Mouse (Mus musculus) left cerebral cortex, adult 9 months (tissue): ENCODE data around the gene Oxct2b.
"Not testable (repeated sequence)": the region's sequence is repeated elsewhere in the genome, so short reads cannot be mapped to it uniquely, and the experiment has no call there.

ENCODE experiments used
- DNase-seq, 2 experiments: peaks; one replicate each; pipeline ENCODE4 v3.0.0; 2022; ENCODE audit warnings: low spot score in 2 of 2

The Oxct2b gene

GRCm38 (mm10) chr4:123112216-123112764 lies 3.8 kb upstream of the Oxct2b start:
- no peak for DNase-seq

DNA sequence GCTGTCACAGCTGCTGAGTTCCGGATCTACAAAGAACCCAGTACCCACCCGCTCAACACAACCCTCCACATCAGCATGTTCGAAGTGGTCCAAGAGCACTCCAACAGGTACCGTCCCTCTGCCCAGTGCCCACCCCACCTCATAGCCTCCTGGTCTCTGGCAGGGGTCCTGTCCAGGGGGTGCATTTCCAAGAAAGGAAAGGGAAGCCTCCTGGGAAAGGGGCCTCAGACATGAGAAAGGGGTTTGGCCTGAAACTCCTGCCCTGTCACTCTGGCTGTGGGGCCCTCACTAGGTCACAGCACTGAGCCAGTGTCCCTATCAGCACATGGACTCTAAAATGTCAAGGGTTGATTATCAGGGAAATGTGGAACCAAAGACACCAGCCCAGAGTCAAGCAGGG lies 1.4 kb upstream of the Oxct2b start:
- not testable (repeated sequence) for DNase-seq

- DNase-seq: peak in 1 of 2 experiments; percentile 13
These were observed 574 bp downstream of the Oxct2b start for GRCm38 (mm10) chr4:123116640-123117039.

- DNase-seq: no peak
These were observed 5.2 kb downstream of the Oxct2b start for GRCm38 (mm10) chr4:123121286-123121685.

- no peak for DNase-seq
These were observed 10.6 kb downstream of the Oxct2b start for GRCm38 (mm10) chr4:123126626-123127025.

- DNase-seq: no peak
These were observed 11.0 kb downstream of the Oxct2b start for GRCm38 (mm10) chr4:123127051-123127450.

- DNase-seq: no peak
These were observed 21.5 kb downstream of the Oxct2b start for GRCm38 (mm10) chr4:123137551-123137950.

- peak in 1 of 2 experiments; percentile 59 for DNase-seq
These were observed 23.6 kb downstream of the Oxct2b start, which contains the start of gene Ppie for GRCm38 (mm10) chr4:123139513-123140154. Gene Ppie (minus strand): TSS chr4:123139951.

DNA sequence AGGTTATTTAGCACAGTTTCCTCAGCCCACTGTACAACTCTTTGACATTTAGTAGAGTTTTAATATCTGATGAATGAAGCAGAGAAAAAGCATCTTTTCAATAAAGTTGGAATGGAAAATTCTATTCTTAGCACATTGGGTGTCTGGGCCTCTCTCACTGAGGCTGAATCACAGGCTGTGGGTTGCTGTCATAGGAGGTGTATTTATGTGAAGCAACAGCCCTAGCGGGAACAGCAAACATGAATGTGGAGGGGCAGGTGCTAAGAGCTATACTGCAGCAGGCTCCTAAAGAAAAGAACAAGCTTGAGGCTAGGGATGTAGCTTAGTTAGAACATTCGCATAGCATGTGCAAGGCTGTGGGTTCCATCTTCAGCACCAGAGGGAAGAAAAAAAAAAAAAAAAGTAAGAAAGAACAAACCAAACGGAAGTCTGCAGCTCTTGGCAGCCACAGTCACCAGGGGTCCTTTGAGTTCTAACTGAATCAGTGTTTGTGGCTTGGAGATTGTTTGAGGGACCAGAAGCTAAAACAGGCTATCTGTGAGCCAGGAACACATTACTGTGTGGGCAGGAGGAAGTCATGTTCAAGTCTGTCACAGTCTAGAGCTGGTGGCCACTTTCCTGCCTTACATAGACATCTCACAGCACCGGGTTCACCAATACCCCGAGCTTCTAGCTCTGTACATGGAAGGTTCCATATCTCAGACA lies 31.5 kb downstream of the Oxct2b start:
- peak; percentile 55 to 72 for DNase-seq

DNA sequence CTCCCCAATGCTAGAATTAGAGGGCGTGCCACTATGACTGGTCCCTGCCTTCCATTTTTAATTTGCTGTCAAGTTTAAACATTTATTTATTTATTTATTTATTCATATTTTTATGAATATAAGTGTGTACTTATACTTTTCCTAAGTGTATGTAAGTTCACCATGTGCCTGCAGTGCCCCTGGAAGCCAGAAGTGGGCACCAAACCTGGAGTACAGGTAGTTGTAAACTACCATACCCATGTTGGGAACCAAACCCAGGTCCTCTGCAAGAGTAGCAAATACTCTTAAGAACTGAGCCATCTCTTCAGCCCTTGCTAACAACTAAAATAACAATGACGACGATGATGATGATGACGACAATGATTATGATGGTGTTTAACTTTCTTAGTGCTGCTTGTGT lies 35.9 kb downstream of the Oxct2b start:
- DNase-seq: no peak

- DNase-seq: peak; percentile 58 to 83
These were observed 36.9 kb downstream of the Oxct2b start for GRCm38 (mm10) chr4:123152976-123153375.

GRCm38 (mm10) chr4:123155004-123155403 lies 38.9 kb downstream of the Oxct2b start:
- peak in 1 of 2 experiments; percentile 55 for DNase-seq

- no peak for DNase-seq
These were observed 39.4 kb downstream of the Oxct2b start for GRCm38 (mm10) chr4:123155427-123155826.

DNA sequence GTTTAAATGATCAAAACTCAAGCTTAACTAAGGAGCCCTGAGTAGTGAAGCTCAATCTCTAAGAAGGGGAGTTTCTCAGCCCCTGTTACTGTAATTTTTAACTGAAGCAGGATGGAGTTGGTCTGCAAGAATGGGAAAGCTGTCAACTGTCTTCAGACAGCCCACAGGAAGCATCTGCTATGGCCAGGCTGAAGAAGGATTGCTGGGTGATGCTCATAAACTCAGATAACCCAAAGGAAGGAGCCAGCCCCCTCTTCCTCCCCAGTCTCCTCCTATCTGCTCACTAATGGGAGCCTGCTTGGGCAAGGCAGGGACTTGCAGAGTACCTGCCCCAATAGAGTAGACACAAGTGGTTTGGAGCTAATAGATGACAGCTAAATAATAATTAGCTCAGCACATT lies 39.8 kb downstream of the Oxct2b start:
- DNase-seq: no peak

DNA sequence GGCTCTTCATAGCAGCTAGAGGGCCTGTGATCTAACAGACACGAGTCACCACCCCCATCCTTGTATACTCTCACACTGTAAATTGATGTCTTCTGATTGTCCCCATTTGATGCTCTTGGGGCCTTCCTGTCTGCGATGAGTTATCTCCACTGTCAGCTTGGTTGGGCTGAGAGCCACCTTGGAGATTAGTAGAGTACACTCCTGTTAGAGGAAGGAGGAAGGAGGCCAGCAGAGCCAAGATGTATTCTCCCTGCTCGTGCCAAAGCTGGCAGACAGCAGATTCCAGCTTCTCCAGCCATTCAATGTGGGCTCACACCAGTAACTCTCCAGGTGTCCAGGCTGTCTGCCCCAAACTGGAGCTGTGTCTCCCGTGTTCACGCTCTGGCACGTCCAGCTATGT lies 44.5 kb downstream of the Oxct2b start:
- DNase-seq: no peak

GRCm38 (mm10) chr4:123161251-123161650 lies 45.2 kb downstream of the Oxct2b start:
- not testable (repeated sequence) for DNase-seq

DNA sequence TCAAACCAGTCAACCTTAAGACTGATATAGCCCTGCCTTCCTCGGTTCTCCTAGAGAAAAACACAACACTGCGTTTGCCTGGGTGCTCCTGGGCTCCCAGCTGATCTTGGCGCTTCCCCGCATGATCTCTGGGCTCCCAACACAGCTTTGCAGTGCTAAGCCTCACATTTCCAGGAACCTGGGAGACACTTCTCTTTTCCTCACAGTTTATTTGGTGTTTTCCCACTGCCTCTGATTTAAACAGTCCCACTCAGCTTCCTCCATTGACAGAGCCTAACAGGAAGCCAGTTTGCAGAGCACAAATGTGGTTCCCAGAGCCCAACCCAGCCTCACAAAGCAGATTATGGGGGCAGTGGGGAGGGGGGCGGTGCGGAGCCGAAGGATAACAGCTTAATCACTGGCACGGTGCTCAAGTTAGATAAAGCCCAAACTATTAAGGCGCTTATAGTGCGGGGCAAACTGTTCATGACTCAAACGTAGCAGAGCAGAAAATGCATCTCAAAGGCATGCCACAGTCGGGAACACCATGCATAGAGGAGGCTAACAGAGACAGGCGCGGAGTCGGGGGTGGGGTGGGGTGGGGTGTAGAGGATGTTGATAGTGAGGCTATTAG lies 46.3 kb downstream of the Oxct2b start:
- DNase-seq: no peak

- peak; percentile 56 to 71 for DNase-seq
These were observed 48.1 kb downstream of the Oxct2b start for GRCm38 (mm10) chr4:123164157-123164556.
